Mouse (Mus musculus): ENCODE results near the gene Fam166b.

Gene Fam166b

DNA sequence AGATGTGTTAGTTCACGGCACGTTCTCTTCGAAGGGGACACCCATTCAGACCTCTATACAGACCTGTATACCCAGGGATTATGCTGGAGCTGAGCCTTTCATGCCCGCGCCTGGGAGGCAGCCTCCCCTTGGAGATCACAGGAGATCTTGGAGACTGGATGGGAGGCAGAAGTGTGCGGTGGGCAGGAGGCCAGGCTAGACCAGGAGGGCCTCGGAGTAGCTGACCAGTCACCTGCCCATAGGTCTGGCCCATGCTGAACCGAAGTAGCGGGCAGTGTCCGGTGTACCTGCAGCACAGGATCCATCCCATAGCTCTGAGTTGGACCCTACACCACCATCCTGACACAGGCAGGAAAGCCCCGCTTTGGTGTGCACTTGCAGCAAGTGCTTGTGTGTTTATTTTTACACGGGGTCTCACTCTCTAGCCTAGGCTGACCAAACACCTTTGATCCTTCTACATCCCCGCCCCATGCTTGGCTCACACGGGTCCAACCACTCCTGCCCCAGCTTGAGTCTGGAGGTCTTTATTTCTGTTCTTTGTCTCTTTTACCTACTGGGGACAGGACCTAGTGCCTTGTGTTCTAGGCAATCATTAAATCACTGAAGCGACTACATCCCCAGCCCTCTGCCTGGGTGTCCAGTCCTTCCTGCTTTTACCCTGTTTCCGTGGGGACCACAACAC, 613 bp downstream of the Fam166b start:
- no peak for DNase-seq (ENCODE audit: low spot score)

GRCm38 (mm10) chr4:43427501-43428179, 1.3 kb downstream of the Fam166b start:
- no peak for DNase-seq (ENCODE audit: low spot score)

DNA sequence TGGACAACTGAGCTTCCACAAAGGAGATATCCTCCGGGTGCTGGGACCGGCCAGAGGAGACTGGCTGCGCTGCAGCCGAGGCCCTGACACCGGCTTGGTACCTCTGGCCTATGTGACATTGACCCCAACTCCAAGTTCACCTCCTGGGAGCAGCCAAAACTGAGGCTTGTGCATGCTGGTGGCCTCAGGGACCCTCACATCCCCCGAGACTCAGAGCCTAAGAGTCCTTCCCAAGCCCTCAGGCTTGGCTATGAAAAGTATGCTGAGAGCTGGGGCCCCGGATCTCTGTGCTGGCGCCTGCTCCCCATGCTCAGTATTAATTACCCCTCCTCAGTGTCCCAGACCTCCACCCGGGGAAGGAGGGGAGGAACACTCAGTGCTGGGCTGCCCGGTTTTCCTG, 2.4 kb downstream of the Fam166b start:
- DNase-seq (ENCODE audit: low spot score): no peak

GRCm38 (mm10) chr4:43425648-43426380, 3.1 kb downstream of the Fam166b start:
- no peak for DNase-seq (ENCODE audit: low spot score)

GRCm38 (mm10) chr4:43425197-43425596, 3.7 kb downstream of the Fam166b start:
- peak; percentile 48 for DNase-seq (ENCODE audit: low spot score)

GRCm38 (mm10) chr4:43424072-43424471, 4.9 kb downstream of the Fam166b start:
- no peak for DNase-seq (ENCODE audit: low spot score)

- DNase-seq (ENCODE audit: low spot score): no peak
Observed at GRCm38 (mm10) chr4:43423267-43423934, 5.5 kb downstream of the Fam166b start.

GRCm38 (mm10) chr4:43421632-43422240, 7.2 kb downstream of the Fam166b start:
- no peak for DNase-seq (ENCODE audit: low spot score)

- DNase-seq (ENCODE audit: low spot score): peak; percentile 90
Observed at GRCm38 (mm10) chr4:43420305-43420704, 8.6 kb downstream of the Fam166b start.

- DNase-seq (ENCODE audit: low spot score): no peak
Observed at GRCm38 (mm10) chr4:43419801-43420281, 9.1 kb downstream of the Fam166b start.

DNA sequence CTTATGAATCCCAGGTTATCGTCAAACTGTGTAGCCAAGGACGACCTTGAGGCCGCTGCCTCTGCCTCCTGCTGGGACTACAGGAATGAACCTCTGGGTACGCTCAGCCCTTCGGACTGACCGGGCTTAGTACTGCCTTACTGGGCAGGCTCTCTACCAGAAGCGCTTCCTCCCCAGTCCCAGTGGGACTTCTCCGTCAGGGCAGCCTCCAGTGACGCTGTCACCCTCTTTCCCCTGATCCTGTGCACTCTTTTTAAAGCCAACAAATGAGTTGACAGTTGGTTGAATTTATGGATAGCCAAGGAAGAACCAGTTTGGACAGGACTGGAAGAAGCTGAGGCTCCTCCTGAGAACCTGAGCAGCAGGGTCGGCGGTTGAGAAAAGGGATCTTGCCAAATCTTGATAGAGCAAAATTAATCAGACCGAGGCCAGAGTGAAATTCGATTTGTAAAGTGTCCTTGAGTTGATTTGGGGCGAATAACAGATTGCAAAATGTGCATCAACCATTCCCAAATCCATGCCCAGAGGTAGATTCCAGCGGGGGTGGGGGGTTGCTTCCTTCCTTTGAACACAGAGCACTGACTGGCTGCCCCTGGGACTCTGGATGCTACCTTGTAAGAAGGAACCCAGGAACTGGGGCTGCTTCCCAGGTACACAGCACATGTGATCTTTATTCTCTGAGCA, 9.8 kb downstream of the Fam166b start:
- DNase-seq (ENCODE audit: low spot score): no peak

- DNase-seq (ENCODE audit: low spot score): no peak
Observed at GRCm38 (mm10) chr4:43418450-43418849, 10.5 kb downstream of the Fam166b start.

DNA sequence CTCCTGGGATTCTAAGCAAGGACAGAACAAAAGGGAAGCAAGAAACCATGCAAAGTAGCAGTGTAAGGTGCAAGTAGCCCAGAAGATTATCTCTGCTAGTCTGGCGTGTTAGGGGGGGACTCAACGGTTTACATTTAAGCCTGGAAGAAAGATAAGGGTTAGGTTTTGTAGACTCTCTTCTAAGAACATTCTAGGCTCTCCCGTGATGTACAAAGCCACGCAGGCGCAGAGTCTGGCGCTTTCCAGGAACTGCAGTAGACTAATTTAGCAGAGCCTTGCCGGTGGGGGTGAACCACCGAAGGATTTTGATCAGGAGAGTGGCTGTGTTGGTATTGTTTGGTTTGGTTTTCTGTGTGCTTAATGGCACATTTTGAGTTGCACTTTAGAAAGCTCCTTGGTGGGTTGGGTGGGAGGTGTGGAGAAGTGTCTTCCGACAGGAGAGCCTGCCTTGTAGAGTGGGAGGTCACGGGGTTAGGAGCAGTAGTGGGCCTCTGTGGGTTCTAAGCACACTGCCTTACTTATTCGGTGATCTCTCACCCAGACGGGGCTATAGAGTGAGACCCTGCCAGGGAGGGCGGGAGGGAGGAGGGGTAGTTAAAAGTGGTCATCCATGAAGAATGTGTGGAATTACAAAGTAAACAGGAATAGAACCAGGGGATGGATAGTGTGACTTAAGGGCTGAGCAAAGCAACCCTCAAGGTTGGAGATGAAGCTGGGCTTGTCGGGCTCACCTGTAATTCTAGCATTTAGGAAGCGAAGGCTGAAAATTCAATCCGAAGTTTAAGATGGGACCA, 11.5 kb downstream of the Fam166b start:
- no peak for DNase-seq (ENCODE audit: low spot score)

- no peak for DNase-seq (ENCODE audit: low spot score)
Observed at GRCm38 (mm10) chr4:43416071-43416490, 12.9 kb downstream of the Fam166b start.

DNA sequence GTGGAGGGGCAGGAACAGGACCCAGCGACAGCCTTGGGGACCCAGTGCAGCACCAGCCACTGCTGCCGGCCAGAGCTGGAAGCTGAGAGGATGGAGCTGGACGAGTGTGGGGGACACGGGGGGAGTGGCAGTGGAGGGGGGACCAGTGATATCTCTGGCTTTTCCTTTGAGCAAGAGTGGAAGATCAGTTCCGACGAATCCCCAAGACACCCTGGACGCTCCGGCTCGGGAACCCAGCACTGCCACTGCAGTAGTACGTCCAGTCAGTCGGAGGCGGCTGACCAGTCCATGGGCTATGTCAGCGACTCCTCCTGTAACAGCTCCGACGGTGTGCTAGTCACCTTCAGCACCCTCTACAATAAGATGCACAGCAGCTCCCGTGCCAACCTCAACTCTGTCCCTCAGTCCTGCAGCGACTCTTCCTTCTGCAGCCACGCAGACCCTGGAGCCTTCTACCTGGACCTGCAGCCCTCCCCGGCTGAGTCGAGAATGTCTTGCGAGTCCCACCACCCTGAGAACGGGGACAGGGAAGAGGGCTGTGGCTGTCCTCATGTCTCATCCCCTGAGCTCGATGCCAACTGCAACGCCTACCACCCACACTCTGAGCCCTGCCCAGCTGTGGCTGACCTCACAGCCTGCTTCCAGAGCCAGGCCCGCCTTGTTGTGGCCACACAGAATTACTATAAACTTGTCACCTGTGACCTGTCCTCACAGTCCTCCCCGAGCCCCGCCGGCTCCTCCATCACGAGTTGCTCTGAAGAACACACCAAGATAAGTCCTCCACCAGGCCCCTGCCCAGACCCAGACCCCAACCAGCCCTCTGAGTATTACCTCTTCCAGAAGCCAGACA, 13.5 kb downstream of the Fam166b start:
- no peak for DNase-seq (ENCODE audit: low spot score)

DNA sequence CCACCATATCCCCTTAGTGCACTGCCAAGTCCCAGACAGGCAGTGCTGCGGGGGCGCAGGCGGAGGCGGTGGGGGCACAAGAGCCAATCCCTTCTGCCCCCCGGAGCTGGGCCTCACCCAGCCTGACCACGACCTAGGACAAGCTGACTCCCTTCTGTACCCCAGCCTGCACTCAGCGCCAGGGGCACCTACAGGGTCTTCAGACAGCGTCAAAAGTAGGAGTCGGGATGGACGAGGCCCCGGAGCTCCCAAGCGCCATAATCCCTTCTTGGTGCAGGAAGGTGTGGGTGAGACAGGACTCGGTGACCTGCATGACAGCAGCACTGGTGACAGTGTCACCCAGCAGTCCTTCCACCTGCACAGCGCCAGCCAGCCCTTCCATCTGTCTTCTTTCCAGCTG, 14.2 kb downstream of the Fam166b start:
- DNase-seq (ENCODE audit: low spot score): no peak

GRCm38 (mm10) chr4:43407071-43407920, 21.6 kb downstream of the Fam166b start:
- DNase-seq (ENCODE audit: low spot score): no peak

GRCm38 (mm10) chr4:43406162-43406971, 22.6 kb downstream of the Fam166b start:
- DNase-seq (ENCODE audit: low spot score): peak; percentile 93
